Mouse (Mus musculus) heart, embryonic 13.5 days (tissue): ENCODE measurements around the gene Mccc2. TPM values are rescaled to one million over a fixed set of nuclear protein-coding genes. Genes with fewer than 3 reads are reported as not detected.

Source experiments
- ATAC-seq: fragments of 200-750 bp; cut with Nextera tagmentation; 2 replicates; pipeline ENCODE4 v1.8.0; 2017; ENCODE audit warnings: moderate TSS enrichment; ENCODE audit not compliant: insufficient number of reproducible peaks, low FRiP score, low TSS enrichment; ENCODE audit errors: extremely low read depth
- H3K27ac ChIP-seq: fragments of 300-500 bp; sonication (generic); replicated peaks from 2 replicates; pipeline ENCODE4 v1.5.1; 2015; ENCODE audit warnings: moderate library complexity, mild to moderate bottlenecking, inconsistent platforms
- H3K27me3 ChIP-seq: fragments of 300-500 bp; sonication (generic); replicated peaks from 2 replicates; pipeline ENCODE4 v1.6.1; 2015; ENCODE audit warnings: mild to moderate bottlenecking, inconsistent platforms
- H3K36me3 ChIP-seq: fragments of 300-500 bp; sonication (generic); 2 replicates; pipeline ENCODE4 v1.6.1; 2015; ENCODE audit warnings: mild to moderate bottlenecking, inconsistent platforms
- H3K4me1 ChIP-seq: fragments of 300-500 bp; sonication (generic); 2 replicates; pipeline ENCODE4 v1.6.1; 2015; ENCODE audit warnings: inconsistent platforms
- H3K4me2 ChIP-seq: fragments of 300-500 bp; sonication (generic); 2 replicates; pipeline ENCODE4 v1.6.1; 2015; ENCODE audit warnings: inconsistent platforms, mild to moderate bottlenecking, moderate library complexity
- H3K4me3 ChIP-seq: fragments of 300-500 bp; sonication (generic); 2 replicates; pipeline ENCODE4 v1.5.1; 2015; ENCODE audit warnings: moderate library complexity, mild to moderate bottlenecking, inconsistent platforms
- H3K9ac ChIP-seq: fragments of 300-500 bp; sonication (generic); 2 replicates; pipeline ENCODE4 v1.6.1; 2015; ENCODE audit warnings: inconsistent platforms, mild to moderate bottlenecking, moderate library complexity
- H3K9me3 ChIP-seq: fragments of 300-500 bp; sonication (generic); 2 replicates; pipeline ENCODE4 v1.6.1; 2016; ENCODE audit warnings: inconsistent platforms
- WGBS: fragments of 180-500 bp; shearing (Covaris S2); methylation state at CpG from one replicate; pipeline ENCODE4 v1.1.7; 2015; ENCODE audit warnings: mixed read lengths; 5-methylcytosine and 5-hydroxymethylcytosine counted together
- polyA plus RNA-seq: library from polyadenylated mRNA; unstranded; fragments of >200 nt; fragmentation: Nextera tagmentation; extraction: Ambion mirVana; gene quantifications from 2 replicates; pipeline ENCODE4 v1.2.1, GENCODE M21; 2015

Gene Mccc2
- polyA plus RNA-seq, 1 experiment from 2014 or later = 24.7 TPM

DNA sequence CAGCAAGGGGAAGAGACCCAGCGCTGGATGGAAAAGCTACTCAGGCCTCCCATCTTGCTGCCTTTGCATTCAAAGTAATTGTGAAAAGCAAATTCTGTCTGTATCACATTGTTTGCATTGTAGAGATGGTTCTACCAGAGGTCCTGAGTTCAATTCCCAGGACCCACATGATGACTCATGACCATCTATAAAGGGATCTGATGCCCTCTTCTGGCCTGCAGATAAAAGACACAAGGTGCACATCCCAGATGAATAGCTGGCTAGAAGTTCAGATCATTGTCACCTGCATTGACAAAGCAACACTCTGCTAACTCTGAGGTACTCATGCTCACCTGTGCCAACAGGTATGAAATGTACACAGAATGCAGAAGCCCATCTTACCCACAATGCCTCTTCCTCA, 32.1 kb downstream of the Mccc2 start:
- H3K4me2 ChIP-seq = no peak overlapping the region
- H3K4me3 ChIP-seq = no peak overlapping the region
- peaks cover 28% of the 10 kb centered on the region for H3K36me3 ChIP-seq
- H3K4me1 ChIP-seq = 0 out of 2 replicates have a peak, but pooled peaks cover 8% of the 10 kb centered on the region
- no peaks in the 10 kb centered on the region for H3K9me3 ChIP-seq
- 97% methylated on average over 1 of the region's 1 CpGs for WGBS
- ATAC-seq = no peak
- no peaks in the 10 kb centered on the region for H3K27me3 ChIP-seq
- H3K9ac ChIP-seq = no peak overlapping the region
- H3K27ac ChIP-seq = no peak overlapping the region

DNA sequence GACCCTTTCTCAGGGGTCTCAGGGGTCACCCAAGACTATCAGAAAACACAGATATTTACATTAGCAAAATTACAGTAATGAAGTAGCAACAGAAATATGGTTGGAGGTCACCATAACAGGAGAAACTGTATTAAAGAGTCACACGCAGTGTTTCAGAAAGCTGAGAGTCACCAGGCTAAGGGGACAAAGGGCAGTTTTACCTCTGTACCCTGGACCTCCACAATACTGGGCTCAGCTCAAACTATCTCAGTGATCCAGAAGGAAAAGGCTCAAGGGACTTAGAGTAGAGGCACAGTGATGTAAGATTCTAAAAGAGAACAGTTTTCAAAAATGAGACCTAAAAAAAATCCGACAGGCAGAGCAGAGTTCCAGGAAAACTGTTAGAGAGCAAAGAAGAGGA, 36.0 kb downstream of the Mccc2 start:
- Histone ChIP-seq H3K36me3 (peaks cover 27% of the 10 kb centered on the region), H3K9ac (no peak overlapping the region), H3K9me3 (no peaks in the 10 kb centered on the region), H3K27ac (no peak overlapping the region), H3K4me1 (0 out of 2 replicates have a peak, but pooled peaks cover 8% of the 10 kb centered on the region), H3K4me3 (no peak overlapping the region), H3K27me3 (no peaks in the 10 kb centered on the region), H3K4me2 (no peak overlapping the region)
- WGBS = 42% methylated on average over 2 of the region's 2 CpGs
- no peak for ATAC-seq

DNA sequence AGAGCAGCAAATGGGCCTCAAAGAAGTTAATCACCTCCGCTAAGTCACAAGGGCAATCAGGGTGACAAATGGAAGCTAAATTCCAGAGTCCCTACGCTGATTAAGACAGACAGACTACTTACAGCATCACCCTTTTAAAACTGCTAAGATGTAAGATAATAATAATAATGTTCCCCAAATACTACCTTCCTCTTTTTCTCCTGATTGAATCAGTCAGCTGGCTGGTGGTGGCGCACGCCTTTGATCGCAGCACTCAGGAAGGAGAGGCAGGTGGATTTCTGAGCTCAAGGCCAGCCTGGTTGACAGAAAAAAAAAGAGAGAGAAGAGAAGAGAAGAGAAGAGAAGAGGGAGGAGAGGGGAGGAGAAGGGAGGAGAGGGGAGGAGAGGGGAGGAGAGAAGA, 45.4 kb downstream of the Mccc2 start:
- no peak overlapping the region for H3K9ac ChIP-seq
- no peak overlapping the region for H3K4me2 ChIP-seq
- H3K36me3 ChIP-seq = peaks cover 35% of the 10 kb centered on the region
- H3K27me3 ChIP-seq = no peaks in the 10 kb centered on the region
- WGBS = 66% methylated on average over 2 of the region's 5 CpGs
- ATAC-seq = no peak
- H3K27ac ChIP-seq = no peak overlapping the region
- no peaks in the 10 kb centered on the region for H3K9me3 ChIP-seq
- no peak overlapping the region for H3K4me3 ChIP-seq
- 0 out of 2 replicates have a peak, but pooled peaks cover 3% of the 10 kb centered on the region for H3K4me1 ChIP-seq

DNA sequence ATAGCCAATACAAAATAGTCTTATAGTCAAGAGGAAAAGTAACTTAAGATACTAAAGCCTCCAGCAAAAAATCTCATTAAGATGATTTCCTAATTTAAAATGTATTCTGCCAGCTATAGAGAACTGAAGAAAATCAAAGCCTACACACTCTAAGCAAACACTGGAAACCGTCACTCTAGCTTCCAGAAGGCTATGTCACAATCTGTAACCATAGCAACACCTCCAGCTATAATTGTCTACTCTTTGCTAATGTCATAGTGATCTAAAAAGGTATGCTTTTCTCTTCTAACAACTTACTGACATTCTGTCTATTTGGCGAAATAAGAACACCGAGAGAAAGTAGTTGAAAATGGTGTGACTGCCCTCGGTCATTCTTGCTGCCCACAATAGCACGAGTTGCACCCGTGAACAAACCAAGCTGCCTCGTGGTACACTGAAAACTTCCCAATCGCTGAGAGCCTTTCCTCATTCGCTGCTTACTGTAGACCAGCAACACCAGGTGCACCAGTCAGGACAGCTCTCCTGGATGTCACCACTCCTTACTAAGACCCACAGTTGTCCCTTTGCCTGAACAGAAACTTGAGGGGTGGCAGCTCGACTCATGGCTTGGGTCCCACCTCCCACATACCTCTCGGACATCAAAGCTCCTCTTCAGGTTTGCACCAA, 48.3 kb downstream of the Mccc2 start:
- no peak overlapping the region for H3K9ac ChIP-seq
- no peaks in the 10 kb centered on the region for H3K9me3 ChIP-seq
- no peak overlapping the region for H3K4me2 ChIP-seq
- H3K36me3 ChIP-seq = peaks cover 34% of the 10 kb centered on the region
- ATAC-seq = no peak
- H3K4me1 ChIP-seq = 0 out of 2 replicates have a peak, but pooled peaks cover 3% of the 10 kb centered on the region
- WGBS = 79% methylated on average over 11 of the region's 11 CpGs
- no peaks in the 10 kb centered on the region for H3K27me3 ChIP-seq
- no peak overlapping the region for H3K4me3 ChIP-seq
- no peak overlapping the region for H3K27ac ChIP-seq

DNA sequence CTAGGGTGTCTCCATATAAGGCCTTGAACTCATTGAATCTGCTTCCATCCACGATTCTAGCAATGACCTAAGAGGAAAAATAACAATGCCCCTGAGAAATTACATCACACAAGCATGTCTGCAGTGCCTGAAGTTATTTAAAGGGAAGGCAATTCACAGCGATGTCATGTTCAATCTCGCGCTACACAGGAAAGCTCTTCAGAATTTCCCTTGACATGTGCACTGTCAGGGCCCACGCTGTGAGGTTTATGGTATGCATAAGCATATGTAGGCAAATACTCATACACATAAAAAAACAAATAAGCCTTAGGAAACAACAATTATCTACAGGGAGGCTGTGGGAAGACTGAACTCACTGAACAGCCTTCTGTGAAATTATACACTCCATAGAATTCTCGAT, 51.6 kb downstream of the Mccc2 start:
- no peak overlapping the region for H3K4me3 ChIP-seq
- no peaks in the 10 kb centered on the region for H3K27me3 ChIP-seq
- H3K9me3 ChIP-seq = no peaks in the 10 kb centered on the region
- H3K4me2 ChIP-seq = no peak overlapping the region
- WGBS = 72% methylated on average over 6 of the region's 6 CpGs
- no peaks in the 10 kb centered on the region for H3K4me1 ChIP-seq
- no peak overlapping the region for H3K9ac ChIP-seq
- no peak overlapping the region for H3K27ac ChIP-seq
- peaks cover 26% of the 10 kb centered on the region for H3K36me3 ChIP-seq
- ATAC-seq = no peak

DNA sequence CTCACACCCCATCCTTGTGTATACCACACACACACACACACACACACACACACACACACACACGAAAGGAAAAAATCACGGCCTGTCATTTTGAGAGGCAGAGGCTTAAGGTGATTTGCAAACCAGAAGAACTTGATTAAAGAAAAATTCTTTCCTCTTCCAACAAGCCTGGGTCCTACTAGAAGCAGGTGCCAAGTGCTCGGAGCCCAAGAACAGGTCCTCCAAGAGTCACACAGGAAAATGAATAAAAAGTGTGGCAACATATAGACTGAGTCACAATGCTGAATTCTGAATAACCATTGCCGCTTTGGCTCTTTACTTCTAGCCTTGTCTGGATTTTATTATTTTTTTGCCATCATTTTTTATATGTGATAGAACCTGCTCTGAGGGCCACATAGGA, 53.8 kb downstream of the Mccc2 start:
- Histone ChIP-seq H3K4me3 (no peak overlapping the region), H3K9me3 (peaks cover 5% of the 10 kb centered on the region), H3K27ac (no peak overlapping the region), H3K27me3 (no peaks in the 10 kb centered on the region), H3K36me3 (peaks cover 40% of the 10 kb centered on the region), H3K9ac (no peak overlapping the region), H3K4me1 (no peaks in the 10 kb centered on the region), H3K4me2 (no peak overlapping the region)
- ATAC-seq = no peak
- 84% methylated on average over 4 of the region's 4 CpGs for WGBS

DNA sequence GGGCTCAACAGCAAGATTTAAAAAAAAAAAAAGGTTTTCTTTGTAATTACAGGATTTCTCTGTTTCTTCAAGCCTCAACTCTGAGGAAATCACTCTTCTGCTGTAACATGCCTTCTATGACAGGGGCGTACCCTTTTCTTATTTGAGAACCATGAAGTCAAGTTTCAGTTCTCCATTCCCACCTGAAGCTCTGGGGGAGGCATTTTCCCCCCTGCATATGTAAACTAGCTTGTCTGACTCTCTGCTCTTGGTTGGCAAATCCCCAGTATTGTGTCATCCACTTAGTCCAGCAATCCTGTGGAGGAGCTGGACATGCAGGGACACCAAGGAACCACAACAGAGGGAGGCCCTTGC, 59.9 kb downstream of the Mccc2 start:
- 72% methylated on average over 1 of the region's 1 CpGs for WGBS
- H3K4me2 ChIP-seq = no peak overlapping the region
- H3K36me3 ChIP-seq = peaks cover 77% of the 10 kb centered on the region
- H3K9ac ChIP-seq = no peak overlapping the region
- H3K27ac ChIP-seq = no peak overlapping the region
- no peak overlapping the region for H3K4me3 ChIP-seq
- no peak for ATAC-seq
- peaks cover 9% of the 10 kb centered on the region for H3K9me3 ChIP-seq
- H3K4me1 ChIP-seq = no peaks in the 10 kb centered on the region
- H3K27me3 ChIP-seq = no peaks in the 10 kb centered on the region

DNA sequence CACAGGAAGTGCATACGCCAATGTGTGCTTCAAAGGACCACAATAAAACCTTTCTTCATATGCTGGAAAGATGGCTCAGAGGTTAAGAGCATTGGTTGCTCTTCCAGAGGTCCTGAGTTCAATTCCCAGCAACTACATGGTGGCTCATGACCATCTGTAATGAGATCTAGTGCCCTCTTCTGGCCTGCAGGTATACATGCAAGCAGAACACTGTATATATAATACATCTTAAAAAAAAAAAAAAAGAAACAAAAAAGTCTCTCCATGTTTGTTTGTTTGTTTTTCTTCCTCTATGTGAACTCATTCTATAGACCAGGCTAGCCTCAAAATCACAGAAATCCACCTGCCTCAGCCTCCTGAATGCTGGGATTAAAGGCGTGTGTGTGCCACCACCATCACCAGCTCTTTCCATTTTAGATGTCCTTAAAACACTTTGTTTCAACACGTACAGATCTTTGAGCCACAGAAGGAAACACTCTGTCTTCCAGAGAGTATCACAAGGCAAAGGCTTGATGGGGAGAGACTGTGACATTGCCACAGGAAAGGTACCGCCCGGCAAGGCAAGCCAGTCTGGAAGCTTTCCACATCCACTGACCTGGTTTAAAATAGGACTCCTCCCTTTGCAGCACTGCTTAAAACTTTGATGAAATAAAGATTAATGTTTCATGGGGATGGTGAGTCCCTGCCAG, 60.4 kb downstream of the Mccc2 start:
- peaks cover 9% of the 10 kb centered on the region for H3K9me3 ChIP-seq
- no peak overlapping the region for H3K4me3 ChIP-seq
- no peak overlapping the region for H3K4me2 ChIP-seq
- no peak overlapping the region for H3K27ac ChIP-seq
- no peaks in the 10 kb centered on the region for H3K4me1 ChIP-seq
- no peak overlapping the region for H3K9ac ChIP-seq
- no peak for ATAC-seq
- H3K27me3 ChIP-seq = no peaks in the 10 kb centered on the region
- peaks cover 75% of the 10 kb centered on the region for H3K36me3 ChIP-seq
- WGBS = 94% methylated on average over 5 of the region's 5 CpGs

DNA sequence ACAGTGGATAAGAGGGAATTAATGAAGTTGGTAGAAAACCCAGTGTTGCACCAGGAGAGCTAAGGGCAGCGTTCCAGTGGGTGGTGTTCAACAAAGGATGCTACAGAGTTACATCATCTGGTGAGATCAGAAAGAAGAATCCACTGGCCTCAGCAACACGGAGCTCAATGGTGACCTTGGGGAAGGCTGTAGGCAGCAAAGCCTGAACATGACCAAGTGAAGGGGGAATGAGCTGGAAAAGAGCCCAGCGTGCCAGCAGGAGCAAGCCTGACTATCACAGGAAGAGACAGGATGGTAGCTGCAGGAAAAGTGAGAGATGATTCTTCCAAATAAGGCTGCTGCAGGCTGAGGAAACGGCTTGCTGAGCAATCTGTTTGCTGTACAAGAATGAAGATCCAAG, 68.0 kb downstream of the Mccc2 start:
- no peak overlapping the region for H3K4me3 ChIP-seq
- no peak overlapping the region for H3K4me2 ChIP-seq
- H3K27ac ChIP-seq = no peak overlapping the region
- WGBS = 72% methylated on average over 4 of the region's 4 CpGs
- no peak for ATAC-seq
- H3K9ac ChIP-seq = no peak overlapping the region
- H3K9me3 ChIP-seq = peaks cover 3% of the 10 kb centered on the region; the same call in 1 of the 2 replicates
- no peaks in the 10 kb centered on the region for H3K27me3 ChIP-seq
- peaks cover 36% of the 10 kb centered on the region for H3K36me3 ChIP-seq
- no peaks in the 10 kb centered on the region for H3K4me1 ChIP-seq

DNA sequence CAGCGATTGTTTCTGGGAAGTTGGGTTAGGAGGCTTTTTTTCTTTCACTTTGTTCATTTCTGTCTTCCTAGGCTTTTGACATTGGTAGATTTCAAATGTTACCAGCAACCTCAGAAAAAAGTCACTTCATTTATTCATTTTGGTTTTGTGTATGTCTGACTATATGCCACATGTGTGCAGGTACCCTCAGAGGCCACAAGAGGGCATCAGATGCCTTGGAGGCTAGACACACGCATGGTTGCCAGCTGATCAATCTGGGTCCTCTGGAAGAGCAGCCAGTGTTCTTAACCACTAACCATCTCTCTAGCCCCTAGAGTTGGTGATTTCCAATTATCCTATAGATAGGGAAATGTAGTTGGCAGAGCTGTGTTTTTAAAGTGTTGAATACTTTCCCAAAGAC, 71.9 kb downstream of the Mccc2 start:
- H3K4me2 ChIP-seq = no peak overlapping the region
- ATAC-seq = no peak
- 89% methylated on average over 2 of the region's 2 CpGs for WGBS

DNA sequence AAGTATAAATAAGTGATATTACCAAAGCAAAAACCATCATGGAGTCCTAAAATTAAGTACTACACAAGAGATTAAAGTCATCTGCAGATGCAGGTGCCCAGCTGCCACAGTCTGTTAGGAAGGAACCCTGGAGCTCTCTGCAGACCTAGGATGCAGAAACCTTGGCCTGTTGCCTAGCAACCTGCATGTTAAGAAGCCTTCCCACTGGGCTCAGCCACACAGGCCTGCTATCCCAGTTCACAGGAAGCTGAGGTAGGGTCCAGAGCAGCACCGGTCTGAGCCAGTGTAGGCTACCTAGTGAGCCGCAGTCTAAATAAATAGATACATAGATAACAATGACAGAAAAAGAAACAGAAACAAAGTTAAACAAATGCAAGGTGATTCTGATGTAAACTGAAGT, 74.8 kb downstream of the Mccc2 start:
- 17% methylated on average over 2 of the region's 2 CpGs for WGBS
- Histone ChIP-seq H3K36me3 (no peaks in the 10 kb centered on the region), H3K9ac (no peak overlapping the region), H3K4me1 (no peaks in the 10 kb centered on the region), H3K27me3 (no peaks in the 10 kb centered on the region), H3K4me2 (no peak overlapping the region), H3K9me3 (peaks cover 3% of the 10 kb centered on the region; the same call in 1 of the 2 replicates), H3K4me3 (no peak overlapping the region), H3K27ac (no peak overlapping the region)
- ATAC-seq = no peak

More for the DNA sequence above, 71.9 kb downstream of the Mccc2 start:
- Histone ChIP-seq H3K9ac (no peak overlapping the region), H3K27ac (no peak overlapping the region), H3K9me3 (peaks cover 3% of the 10 kb centered on the region; the same call in 1 of the 2 replicates), H3K4me3 (no peak overlapping the region), H3K4me1 (no peaks in the 10 kb centered on the region), H3K27me3 (no peaks in the 10 kb centered on the region), H3K36me3 (peaks cover 9% of the 10 kb centered on the region; the same call in 1 of the 2 replicates)

DNA sequence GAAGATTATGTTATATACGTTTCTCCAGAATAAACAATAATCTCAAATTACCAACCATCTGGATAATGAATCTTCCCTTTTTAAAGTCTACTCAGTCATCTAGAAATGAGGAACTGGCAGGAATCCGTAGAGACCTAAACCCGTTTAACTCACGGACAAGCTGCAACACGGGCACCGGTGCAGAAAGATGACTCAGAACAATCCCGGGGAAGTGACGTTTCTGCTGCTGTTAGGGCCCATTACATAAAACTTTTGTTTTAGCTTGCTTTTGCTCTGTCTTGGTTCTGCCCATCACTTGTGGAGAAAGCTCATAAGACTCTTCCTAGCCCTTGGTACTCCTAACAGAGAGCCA, 76.1 kb downstream of the Mccc2 start:
- no peak overlapping the region for H3K4me3 ChIP-seq
- WGBS = 77% methylated on average over 8 of the region's 8 CpGs
- H3K9me3 ChIP-seq = peaks cover 3% of the 10 kb centered on the region; the same call in 1 of the 2 replicates
- no peaks in the 10 kb centered on the region for H3K27me3 ChIP-seq
- no peak overlapping the region for H3K27ac ChIP-seq
- H3K4me1 ChIP-seq = no peaks in the 10 kb centered on the region
- no peak overlapping the region for H3K4me2 ChIP-seq
- no peaks in the 10 kb centered on the region for H3K36me3 ChIP-seq
- no peak overlapping the region for H3K9ac ChIP-seq
- ATAC-seq = no peak
